Mouse (Mus musculus) CH12.LX (cell line): ENCODE results near the gene Tbc1d15.

Experiments
- CTCF ChIP-seq, 2 experiments: IDR thresholded peaks in 1 of 2; conservative IDR thresholded peaks in 1 of 2; 2 replicates each; pipeline ENCODE4 v1.5.1; 2011 to 2012; ENCODE audit warnings: low read depth in 2 of 2, low read length in 2 of 2, improper control_type of control experiment in 1 of 2, inconsistent platforms in 1 of 2, mild to moderate bottlenecking in 1 of 2, moderate library complexity in 1 of 2
- NRF1 ChIP-seq: IDR thresholded peaks from 2 replicates; pipeline ENCODE4 v1.6.1; 2014; ENCODE audit warnings: low read depth, mild to moderate bottlenecking, inconsistent platforms, low read length, improper control_type of control experiment, moderate library complexity

GRCm38 (mm10) chr10:115290671-115291070 lies 39.4 kb upstream of the Tbc1d15 start:
- TF ChIP-seq CTCF (conservative IDR thresholded peaks at IDR 0.05 in 1 of 2, IDR thresholded peaks at IDR 0.05 in 1 of 2; ENCODE audit: low read depth in 2 of 2, low read length in 2 of 2) (no peak), NRF1 (no peak)
